Mouse (Mus musculus): ENCODE measurements around the gene Slc47a1. TPM values are rescaled to one million over a fixed set of nuclear protein-coding genes. Genes with fewer than 3 reads are reported as not detected.

Gene Slc47a1
- polyA plus RNA-seq, 1 experiment from 2014 or later = 0.76 TPM

DNA sequence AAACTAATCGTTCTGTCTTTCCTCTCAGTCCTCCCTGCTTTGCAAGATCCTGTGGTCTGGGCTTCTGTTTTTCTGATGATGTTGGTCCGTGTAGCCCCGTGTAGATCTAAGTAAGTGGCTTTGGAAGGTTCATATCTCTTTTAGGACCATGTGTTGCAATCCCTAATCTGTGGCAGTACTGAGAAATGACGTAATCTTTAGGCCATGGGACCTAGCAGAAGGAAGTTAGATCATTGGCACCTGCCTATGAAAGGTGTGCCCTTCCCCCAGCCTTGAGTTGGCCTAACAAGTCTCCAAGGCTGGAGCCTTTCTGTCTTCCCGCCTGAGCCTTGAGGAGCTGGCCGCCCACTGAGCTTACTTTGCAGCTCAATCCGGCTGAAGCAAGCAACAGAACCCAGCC lies 33.7 kb upstream of the Slc47a1 start:
- H3K36me3 ChIP-seq (ENCODE audit: insufficient read depth) = no peaks in the 10 kb centered on the region
- no peak for TF ChIP-seq CTCF (IDR thresholded peaks at IDR 0.05; ENCODE audit: low read depth)
- no peak overlapping the region for H3K27ac ChIP-seq (ENCODE audit: low read depth)
- no peak for ATAC-seq (ENCODE audit: insufficient read depth)
- 38% methylated on average over 7 of the region's 7 CpGs for WGBS
- H3K27me3 ChIP-seq (ENCODE audit: insufficient read depth, low read length) = no peaks in the 10 kb centered on the region
- no peak overlapping the region for H3K4me2 ChIP-seq
- no peaks in the 10 kb centered on the region for H3K4me1 ChIP-seq (ENCODE audit: insufficient read depth)
- H3K9ac ChIP-seq = no peak overlapping the region
- H3K9me3 ChIP-seq (ENCODE audit: low read depth, low read length) = no peaks in the 10 kb centered on the region; the same call in 1 of the 2 replicates
- DNase-seq = no peak
- no peak overlapping the region for H3K4me3 ChIP-seq (ENCODE audit: low read depth, low read length)

DNA sequence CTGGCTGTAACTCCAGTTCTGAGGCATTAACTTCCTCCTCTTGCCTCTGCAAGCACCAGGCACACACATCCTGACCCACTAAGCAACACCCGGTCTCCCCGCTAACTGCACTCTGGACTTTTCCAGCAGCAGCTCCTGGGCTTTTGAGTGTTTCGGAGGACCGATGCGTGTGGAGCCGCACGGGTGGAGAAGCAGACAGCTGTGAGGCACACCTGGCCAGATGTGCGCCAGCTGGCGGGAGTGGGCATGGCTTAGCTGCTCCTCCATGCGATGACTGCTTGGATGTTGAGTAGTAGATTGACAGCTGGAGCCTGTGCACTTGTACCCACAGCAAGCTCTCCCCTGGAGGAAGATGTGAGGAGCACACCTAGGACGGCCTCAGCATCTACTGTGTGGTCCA lies 33.1 kb upstream of the Slc47a1 start:
- H3K9ac ChIP-seq = no peak overlapping the region
- 73% methylated on average over 11 of the region's 11 CpGs for WGBS
- ATAC-seq (ENCODE audit: insufficient read depth) = no peak

DNA sequence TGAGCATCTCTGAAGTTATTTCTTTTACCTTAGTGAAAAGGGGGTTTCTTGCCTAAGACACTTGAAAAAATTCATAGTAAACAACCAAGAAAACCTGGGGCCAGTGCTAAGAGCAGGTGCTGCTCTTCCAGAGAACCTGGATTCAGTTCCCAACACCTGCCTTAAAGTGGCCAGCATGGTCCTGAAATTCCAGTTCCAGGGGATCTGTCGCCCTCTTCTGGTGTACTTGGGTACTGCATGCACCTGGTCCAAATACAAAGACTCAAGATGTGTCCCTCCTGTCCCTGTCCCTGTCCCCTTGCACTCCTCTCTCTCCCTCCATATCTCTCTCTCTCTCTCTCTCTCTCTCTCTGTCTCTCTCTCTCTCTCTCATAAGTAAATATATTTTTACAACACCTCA lies 32.0 kb upstream of the Slc47a1 start:
- WGBS = 0% methylated on average over 1 of the region's 1 CpGs
- Histone ChIP-seq H3K27me3 (ENCODE audit: insufficient read depth, low read length) (no peaks in the 10 kb centered on the region), H3K4me1 (ENCODE audit: insufficient read depth) (no peaks in the 10 kb centered on the region), H3K9ac (no peak overlapping the region), H3K36me3 (ENCODE audit: insufficient read depth) (no peaks in the 10 kb centered on the region), H3K9me3 (ENCODE audit: low read depth, low read length) (no peaks in the 10 kb centered on the region; the same call in 1 of the 2 replicates), H3K27ac (ENCODE audit: low read depth) (no peak overlapping the region), H3K4me2 (no peak overlapping the region), H3K4me3 (ENCODE audit: low read depth, low read length) (no peak overlapping the region)
- DNase-seq = peak; percentile 92
- no peak for ATAC-seq (ENCODE audit: insufficient read depth)
- TF ChIP-seq CTCF (IDR thresholded peaks at IDR 0.05; ENCODE audit: low read depth) = peak; percentile 98

More for the DNA sequence above, 33.1 kb upstream of the Slc47a1 start:
- Histone ChIP-seq H3K27ac (ENCODE audit: low read depth) (no peak overlapping the region), H3K36me3 (ENCODE audit: insufficient read depth) (no peaks in the 10 kb centered on the region), H3K9me3 (ENCODE audit: low read depth, low read length) (no peaks in the 10 kb centered on the region; the same call in 1 of the 2 replicates), H3K27me3 (ENCODE audit: insufficient read depth, low read length) (no peaks in the 10 kb centered on the region), H3K4me2 (no peak overlapping the region), H3K4me1 (ENCODE audit: insufficient read depth) (no peaks in the 10 kb centered on the region), H3K4me3 (ENCODE audit: low read depth, low read length) (no peak overlapping the region)
- no peak for TF ChIP-seq CTCF (IDR thresholded peaks at IDR 0.05; ENCODE audit: low read depth)
- DNase-seq = no peak

DNA sequence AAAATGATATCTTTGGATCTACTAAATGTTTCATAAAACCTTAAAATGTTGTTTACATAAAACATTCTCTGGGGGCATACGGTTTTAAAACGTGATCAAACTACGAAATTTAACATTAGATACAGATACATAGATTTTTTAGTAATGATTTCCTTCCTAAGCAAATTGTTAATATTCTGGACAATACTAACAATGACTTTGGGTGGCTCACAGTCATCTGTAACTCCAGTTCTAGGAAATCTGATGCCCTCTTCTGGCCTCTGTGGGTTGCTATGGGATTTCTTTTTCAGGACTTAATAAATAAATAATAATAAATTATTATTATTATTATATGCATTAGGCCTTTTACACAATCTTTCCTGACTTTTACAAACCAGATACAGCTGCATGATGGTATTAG lies 30.9 kb upstream of the Slc47a1 start:
- Histone ChIP-seq H3K9ac (no peak overlapping the region), H3K9me3 (ENCODE audit: low read depth, low read length) (no peaks in the 10 kb centered on the region), H3K27me3 (ENCODE audit: insufficient read depth, low read length) (no peaks in the 10 kb centered on the region), H3K27ac (ENCODE audit: low read depth) (no peak overlapping the region), H3K36me3 (ENCODE audit: insufficient read depth) (no peaks in the 10 kb centered on the region), H3K4me3 (ENCODE audit: low read depth, low read length) (peak overlapping the region; percentile 70), H3K4me2 (peak overlapping the region; percentile 63), H3K4me1 (ENCODE audit: insufficient read depth) (no peaks in the 10 kb centered on the region)
- WGBS = 20% methylated on average over 3 of the region's 3 CpGs
- TF ChIP-seq CTCF (IDR thresholded peaks at IDR 0.05; ENCODE audit: low read depth) = peak; percentile 31; the same call in 1 of the 2 replicates
- ATAC-seq (ENCODE audit: insufficient read depth) (no peak), DNase-seq (peak; percentile 73)

DNA sequence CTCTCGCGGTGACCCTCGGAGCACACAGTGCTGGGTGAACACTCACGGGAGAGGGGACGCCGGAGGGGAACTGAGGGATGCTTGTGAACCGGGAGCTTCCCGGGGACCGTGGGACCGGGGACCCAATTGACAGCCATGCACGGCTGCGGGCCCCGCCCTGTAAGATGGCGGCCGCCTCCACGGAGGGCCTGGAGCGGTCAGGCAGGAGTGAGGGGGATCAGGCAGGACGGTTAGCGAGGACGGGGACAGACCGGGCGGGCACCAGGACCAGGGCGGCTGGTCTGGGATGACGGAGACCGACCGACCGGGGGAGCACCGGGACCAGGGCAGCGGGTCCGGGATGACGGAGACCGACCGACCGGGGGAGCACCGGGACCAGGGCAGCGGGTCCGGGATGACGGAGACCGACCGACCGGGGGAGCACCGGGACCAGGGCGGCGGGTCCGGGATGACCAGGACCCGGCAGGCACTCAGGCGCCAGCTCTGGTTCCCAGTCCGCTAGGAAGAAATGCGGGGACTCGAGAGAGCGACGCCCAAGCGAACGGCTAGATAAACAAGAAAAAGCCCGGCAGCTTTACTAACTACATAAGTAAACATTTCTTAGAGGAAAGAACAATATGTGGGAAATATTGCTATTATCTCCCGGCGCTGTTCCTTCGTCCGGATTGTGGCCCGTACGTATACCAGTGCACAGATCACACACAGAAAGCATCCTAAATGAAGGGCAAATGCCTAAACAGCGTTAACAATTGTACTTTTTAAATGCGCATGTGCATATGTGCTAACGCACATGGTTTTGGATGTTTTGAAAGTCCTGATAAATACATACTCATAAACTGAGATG lies 30.3 kb upstream of the Slc47a1 start:
- peak overlapping the region; percentile 63 for H3K4me2 ChIP-seq
- H3K27ac ChIP-seq (ENCODE audit: low read depth) = peak overlapping the region; percentile 97
- TF ChIP-seq CTCF (IDR thresholded peaks at IDR 0.05; ENCODE audit: low read depth) = no peak
- no peaks in the 10 kb centered on the region for H3K36me3 ChIP-seq (ENCODE audit: insufficient read depth)
- H3K9ac ChIP-seq = peak overlapping the region; percentile 66
- H3K4me1 ChIP-seq (ENCODE audit: insufficient read depth) = no peaks in the 10 kb centered on the region
- WGBS = under 1% methylated on average over 64 of the region's 64 CpGs
- ATAC-seq (ENCODE audit: insufficient read depth) (peak; percentile 95), DNase-seq (peak; percentile 83)
- H3K27me3 ChIP-seq (ENCODE audit: insufficient read depth, low read length) = no peaks in the 10 kb centered on the region
- no peaks in the 10 kb centered on the region for H3K9me3 ChIP-seq (ENCODE audit: low read depth, low read length)
- peak overlapping the region; percentile 70 for H3K4me3 ChIP-seq (ENCODE audit: low read depth, low read length)

DNA sequence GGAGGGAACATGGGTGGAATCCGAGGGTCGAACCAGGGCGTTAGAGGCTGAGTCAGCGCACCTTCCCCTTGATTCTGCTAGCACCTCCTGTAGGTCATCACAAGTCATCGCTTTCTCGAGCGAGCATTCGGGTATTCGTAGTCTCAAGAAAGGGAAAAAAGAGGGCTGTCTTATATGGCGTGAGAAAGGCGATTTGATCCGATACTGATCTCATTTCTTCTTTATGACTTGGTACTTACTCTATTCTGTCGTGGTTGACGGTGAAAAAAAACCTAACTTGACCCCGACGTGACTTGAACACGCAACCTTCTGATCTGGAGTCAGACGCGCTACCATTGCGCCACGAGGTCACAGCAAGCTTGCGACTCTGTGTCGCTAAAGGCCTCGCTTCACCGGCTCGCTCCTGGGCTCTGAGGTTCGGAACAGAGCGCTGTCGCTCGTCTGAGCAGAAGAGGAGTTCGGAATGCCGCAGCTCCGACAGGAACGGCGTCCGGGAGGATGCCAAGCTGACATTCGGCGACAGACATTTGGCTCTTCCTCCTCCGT lies 29.6 kb upstream of the Slc47a1 start:
- no peaks in the 10 kb centered on the region for H3K36me3 ChIP-seq (ENCODE audit: insufficient read depth)
- ATAC-seq (ENCODE audit: insufficient read depth) = peak; percentile 94
- peak overlapping the region; percentile 97 for H3K27ac ChIP-seq (ENCODE audit: low read depth)
- no peaks in the 10 kb centered on the region for H3K4me1 ChIP-seq (ENCODE audit: insufficient read depth)
- H3K4me3 ChIP-seq (ENCODE audit: low read depth, low read length) = peak overlapping the region; percentile 70
- H3K27me3 ChIP-seq (ENCODE audit: insufficient read depth, low read length) = no peaks in the 10 kb centered on the region
- no peaks in the 10 kb centered on the region for H3K9me3 ChIP-seq (ENCODE audit: low read depth, low read length)
- DNase-seq = peak; percentile 96
- H3K4me2 ChIP-seq = peak overlapping the region; percentile 63
- WGBS = under 1% methylated on average over 39 of the region's 39 CpGs
- peak; percentile 51; the same call in 1 of the 2 replicates for TF ChIP-seq CTCF (IDR thresholded peaks at IDR 0.05; ENCODE audit: low read depth)
- H3K9ac ChIP-seq = peak overlapping the region; percentile 66

DNA sequence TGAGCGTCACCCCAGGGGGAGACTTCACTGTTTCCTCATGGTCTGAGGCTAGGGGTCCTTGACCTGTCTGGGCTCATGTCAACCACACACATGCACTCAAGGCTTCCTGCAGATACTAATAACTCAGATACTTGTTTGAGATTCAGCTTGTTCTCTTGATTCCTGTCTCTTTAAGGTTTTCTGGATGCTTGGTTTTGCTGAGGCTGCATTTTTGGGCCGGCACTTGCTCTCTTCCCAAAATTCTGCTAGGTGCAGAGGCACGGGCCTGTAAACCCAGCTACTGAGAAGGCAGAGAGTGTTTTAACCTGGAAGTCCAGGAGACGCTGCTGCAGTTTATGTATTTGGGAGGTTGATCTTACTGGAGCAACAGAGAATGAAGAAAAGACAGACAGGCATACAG lies 23.6 kb upstream of the Slc47a1 start:
- H3K4me3 ChIP-seq (ENCODE audit: low read depth, low read length) = no peak overlapping the region
- no peaks in the 10 kb centered on the region for H3K4me1 ChIP-seq (ENCODE audit: insufficient read depth)
- ATAC-seq (ENCODE audit: insufficient read depth) (no peak), DNase-seq (no peak)
- H3K4me2 ChIP-seq = no peak overlapping the region
- no peaks in the 10 kb centered on the region for H3K27me3 ChIP-seq (ENCODE audit: insufficient read depth, low read length)
- H3K9me3 ChIP-seq (ENCODE audit: low read depth, low read length) = no peaks in the 10 kb centered on the region
- no peak for TF ChIP-seq CTCF (IDR thresholded peaks at IDR 0.05; ENCODE audit: low read depth)
- no peak overlapping the region for H3K9ac ChIP-seq
- no peaks in the 10 kb centered on the region for H3K36me3 ChIP-seq (ENCODE audit: insufficient read depth)
- no peak overlapping the region for H3K27ac ChIP-seq (ENCODE audit: low read depth)
- WGBS = 74% methylated on average over 4 of the region's 4 CpGs

Data from lung, embryonic 14.5 days (tissue).